ENCODE assay signal across 13 mouse cellular contexts in genomic region chr3:121950139-121950538, GRCm38 (mm10).
"Had no signal": no experiment of that assay in that cellular context is flagged by ENCODE, and none has a peak within 500 bp of the region (broad histone marks: within the 10 kb centered on the region; RNA-seq: fewer than 3 reads in every experiment).

No protein-coding gene starts in this region.

- ATAC-seq: liver, postnatal 0 days had no signal

- DNase-seq: kidney, adult 18-20 months; kidney, postnatal 10 days; kidney, postnatal 4 days; liver; liver, embryonic 13.5 days; liver, postnatal 0 days; midbrain, embryonic 14.5 days; thymus, postnatal 36 days had no signal

- H3K4me3 ChIP-seq: layer of hippocampus, adult 2 months; limb, embryonic 12.5 days; liver, embryonic 13.5 days; midbrain, embryonic 10.5 days; myocyte; neural tube, embryonic 15.5 days had no signal

- H3K36me3 ChIP-seq: limb, embryonic 12.5 days; liver, embryonic 13.5 days; midbrain, embryonic 10.5 days; neural tube, embryonic 15.5 days had no signal

- H3K27ac ChIP-seq: layer of hippocampus, adult 2 months; limb, embryonic 12.5 days; liver, embryonic 13.5 days; midbrain, embryonic 10.5 days; neural tube, embryonic 15.5 days had no signal

- H3K9me3 ChIP-seq: limb, embryonic 12.5 days; liver, embryonic 13.5 days; midbrain, embryonic 10.5 days; neural tube, embryonic 15.5 days had no signal

- H3K9ac ChIP-seq: limb, embryonic 12.5 days; liver, embryonic 13.5 days; liver, postnatal 0 days; neural tube, embryonic 15.5 days had no signal

- H3K4me2 ChIP-seq: limb, embryonic 12.5 days; liver, embryonic 13.5 days; neural tube, embryonic 15.5 days had no signal
